Mouse (Mus musculus): Measurements from ENCODE around the gene Rsl24d1. TPM values are rescaled to one million over a fixed set of nuclear protein-coding genes. Genes with fewer than 3 reads are reported as not detected.

The Rsl24d1 gene
- total RNA-seq, 2 experiments from 2014 or later, result 61.2 to 63.7 TPM

Other genes starting within 250 kb of the Rsl24d1 start
- 1 to 10 TPM; 3.5 to 5.0 TPM for gene Pygo1, start 187.8 kb upstream of the Rsl24d1 start, total RNA-seq (2021)
- under 1 TPM; 0.66 to 0.85 TPM for gene Dyx1c1, start 154.6 kb upstream of the Rsl24d1 start, total RNA-seq (2021)
- under 1 TPM in 1 of 2 experiments, not detected in 1; 0.21 TPM for gene Gm44503, start 154.6 kb upstream of the Rsl24d1 start, total RNA-seq (2021)
- gene Ccpg1os, start 128.0 kb upstream of the Rsl24d1 start, total RNA-seq (2021), result 10 to 100 TPM; 11.3 to 12.4 TPM
- 10 to 100 TPM; 71.0 to 73.8 TPM for gene Ccpg1, start 128.0 kb upstream of the Rsl24d1 start, total RNA-seq (2021)
- 10 to 100 TPM in 1 of 2 experiments, 1 to 10 TPM in 1; 7.6 to 12.1 TPM for gene Pigb, start 73.0 kb upstream of the Rsl24d1 start, total RNA-seq (2021)
- gene Rab27a, start 68.6 kb upstream of the Rsl24d1 start, total RNA-seq (2021), result 10 to 100 TPM; 21.9 to 27.0 TPM
- gene Khdc3, start 11.6 kb upstream of the Rsl24d1 start, total RNA-seq (2021), result under 1 TPM; 0.72 to 0.94 TPM
- not detected for gene Gm20509, start 11.0 kb upstream of the Rsl24d1 start, total RNA-seq (2021)